Mouse (Mus musculus): ENCODE results near the gene Stat1. TPM values are rescaled to one million over a fixed set of nuclear protein-coding genes. Genes with fewer than 3 reads are reported as not detected.

Stat1 gene
- total RNA-seq, 2 experiments from 2014 or later: 12.2 to 13.4 TPM

- DNase-seq: no peak
These were observed 41.9 kb downstream of the Stat1 start for GRCm38 (mm10) chr1:52161151-52161550.

DNA sequence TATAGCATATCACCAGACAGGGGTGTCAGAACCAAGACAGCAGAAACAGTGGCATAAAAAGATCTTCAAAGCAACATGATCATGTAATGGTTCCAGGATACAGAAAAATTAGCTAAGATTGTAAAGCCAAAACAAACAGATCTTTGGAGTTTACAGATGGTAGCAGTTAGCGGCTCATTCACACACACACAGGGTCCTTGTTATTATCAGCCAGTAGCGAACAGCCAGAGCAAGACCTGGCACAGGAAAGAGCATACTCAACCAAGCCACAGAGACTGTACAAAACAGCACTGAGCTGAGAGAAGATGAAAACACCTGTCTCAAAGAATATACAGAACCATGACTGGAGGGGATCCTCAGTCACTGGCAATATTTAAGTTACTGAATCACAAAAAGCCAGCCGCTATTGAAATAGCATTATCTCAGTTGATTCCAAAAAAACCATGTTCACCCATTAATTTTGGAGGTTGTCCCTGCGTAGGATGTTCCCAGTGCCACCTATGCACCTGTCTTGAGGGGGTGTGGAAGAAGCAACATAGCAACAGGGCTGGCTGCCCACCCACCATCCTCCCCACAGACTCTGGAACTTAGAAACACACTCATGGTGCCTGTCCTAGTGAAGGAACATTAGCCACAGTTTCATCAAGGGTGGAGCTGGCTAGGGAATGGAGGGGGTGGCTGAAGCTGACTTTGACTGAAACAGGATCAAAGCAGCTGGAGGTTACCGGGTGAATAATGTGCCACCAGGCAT, 44.6 kb downstream of the Stat1 start:
- DNase-seq: no peak

- no peak for DNase-seq
These were observed 47.5 kb downstream of the Stat1 start for GRCm38 (mm10) chr1:52166652-52167220.

GRCm38 (mm10) chr1:52170057-52170456, 50.8 kb downstream of the Stat1 start:
- DNase-seq: no peak

DNA sequence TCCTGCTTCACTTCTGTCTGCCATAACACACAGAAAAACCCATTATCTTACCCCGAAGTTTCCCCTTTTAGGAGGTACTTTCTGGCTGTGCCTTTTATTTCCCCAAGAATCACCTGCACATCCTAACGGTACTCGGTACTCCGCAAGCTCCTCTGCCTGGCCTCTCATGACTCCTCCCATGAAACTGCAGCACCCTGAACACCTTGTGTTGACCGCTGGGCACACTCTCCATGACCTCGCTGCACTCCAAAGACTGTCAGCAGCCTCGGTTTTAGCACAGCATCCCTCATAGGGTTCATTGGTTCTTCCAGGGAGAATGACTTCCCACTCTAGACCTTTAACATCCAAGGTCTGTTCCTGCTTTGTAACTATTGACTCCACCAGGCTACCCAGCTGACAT, 51.5 kb downstream of the Stat1 start:
- no peak for DNase-seq

DNA sequence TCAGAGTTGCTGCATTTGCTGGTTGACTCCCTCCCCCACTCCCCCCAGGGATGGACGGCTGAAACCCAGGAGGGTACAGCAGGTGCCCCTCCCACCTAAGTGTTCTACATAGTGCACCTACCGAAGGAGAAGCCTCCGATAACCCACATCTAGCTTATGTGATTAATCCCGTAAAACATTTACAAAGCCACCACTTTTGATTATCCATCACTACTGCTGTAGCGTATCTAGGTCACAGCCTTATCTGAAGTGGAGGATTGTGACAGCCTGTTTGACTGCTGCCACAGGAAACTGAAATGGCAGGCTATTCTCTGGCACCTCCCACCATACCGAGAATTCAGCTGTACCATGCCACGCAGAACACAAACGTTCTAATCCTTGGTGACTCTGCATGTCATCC, 52.0 kb downstream of the Stat1 start:
- no peak for DNase-seq

- no peak for DNase-seq
These were observed 56.1 kb downstream of the Stat1 start for GRCm38 (mm10) chr1:52175321-52175720.

DNA sequence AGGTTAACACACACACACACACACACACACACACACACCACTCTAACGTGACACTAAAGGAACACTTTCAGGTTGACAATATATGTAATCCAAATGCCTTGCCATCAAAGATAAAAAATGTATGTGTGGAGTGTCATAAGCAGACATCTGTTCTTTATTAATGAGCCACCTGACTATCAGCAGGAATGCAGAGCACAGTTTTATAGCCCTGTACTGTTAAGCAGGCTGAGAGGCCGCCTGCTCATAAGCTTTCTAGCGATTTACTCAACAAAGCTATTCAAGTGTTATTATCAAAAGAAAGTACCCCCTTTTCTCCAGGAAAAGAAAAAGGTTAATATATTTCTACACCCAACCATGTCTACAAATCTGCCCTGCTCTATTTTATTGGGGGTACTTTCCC, 56.7 kb downstream of the Stat1 start:
- DNase-seq: no peak

- no peak for DNase-seq
These were observed 57.8 kb downstream of the Stat1 start for GRCm38 (mm10) chr1:52176999-52177398.

DNA sequence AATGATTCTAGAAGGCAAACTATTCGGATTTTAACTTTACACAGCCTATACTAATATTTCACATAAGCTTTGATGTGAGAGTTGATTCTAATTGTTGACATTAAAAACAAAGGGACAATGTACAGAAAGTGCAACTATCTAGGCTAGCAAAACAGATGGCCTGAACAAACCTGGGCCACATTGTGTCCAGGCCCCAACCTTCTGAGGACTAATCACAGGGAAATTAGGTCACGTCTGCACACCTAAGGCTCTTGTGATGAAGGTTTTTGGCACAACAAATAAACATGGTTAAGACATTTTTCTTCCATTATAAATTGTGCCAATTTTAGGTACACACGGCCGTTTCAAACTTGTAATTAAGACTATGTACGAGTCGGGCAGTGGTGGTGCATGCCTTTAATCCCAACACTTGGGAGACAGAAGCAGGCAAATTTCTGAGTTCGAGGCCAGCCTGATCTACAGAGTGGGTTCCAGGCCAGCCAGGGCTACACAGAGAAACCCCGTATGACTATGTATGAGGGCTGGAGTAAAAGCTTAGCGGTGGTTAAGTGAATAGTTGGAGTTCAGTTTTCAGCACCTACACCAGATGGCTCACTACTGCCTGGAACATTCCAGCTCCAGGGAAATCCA, 60.8 kb downstream of the Stat1 start:
- no peak for DNase-seq

GRCm38 (mm10) chr1:52181994-52182393, 62.8 kb downstream of the Stat1 start:
- no peak for DNase-seq

DNA sequence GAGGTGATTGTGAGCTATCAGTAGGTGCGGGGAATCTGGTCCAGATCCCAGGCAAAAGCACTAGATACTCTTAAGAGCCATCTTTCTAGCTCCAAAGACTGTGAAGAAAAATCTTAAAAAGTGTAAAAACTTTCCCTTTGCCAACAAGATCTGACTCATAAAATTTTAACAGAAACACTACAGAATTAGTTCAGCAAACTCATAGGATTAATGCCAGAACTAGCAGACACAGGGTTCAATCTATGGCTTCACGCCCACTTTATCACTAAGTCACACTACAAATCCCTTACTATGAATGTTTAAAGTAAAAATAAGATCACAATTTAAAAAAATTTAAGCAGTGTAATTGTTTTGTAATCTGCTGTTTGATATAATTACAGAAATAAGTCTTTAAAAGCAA, 63.8 kb downstream of the Stat1 start:
- DNase-seq: no peak

Other genes with a start within 250 kb of the Stat1 start
- gene Myo1b, start 203.4 kb upstream of the Stat1 start, total RNA-seq (2021): 10 to 100 TPM; 10.7 to 14.6 TPM
- not detected for gene Stat4, start 132.3 kb upstream of the Stat1 start, total RNA-seq (2021)
- gene Gls, start 113.8 kb downstream of the Stat1 start, total RNA-seq (2021): 10 to 100 TPM; 57.0 to 77.5 TPM

Data from gastrocnemius, postnatal 25 days (tissue).